8 mouse cellular contexts compared by ENCODE assay signal in the genomic region with DNA sequence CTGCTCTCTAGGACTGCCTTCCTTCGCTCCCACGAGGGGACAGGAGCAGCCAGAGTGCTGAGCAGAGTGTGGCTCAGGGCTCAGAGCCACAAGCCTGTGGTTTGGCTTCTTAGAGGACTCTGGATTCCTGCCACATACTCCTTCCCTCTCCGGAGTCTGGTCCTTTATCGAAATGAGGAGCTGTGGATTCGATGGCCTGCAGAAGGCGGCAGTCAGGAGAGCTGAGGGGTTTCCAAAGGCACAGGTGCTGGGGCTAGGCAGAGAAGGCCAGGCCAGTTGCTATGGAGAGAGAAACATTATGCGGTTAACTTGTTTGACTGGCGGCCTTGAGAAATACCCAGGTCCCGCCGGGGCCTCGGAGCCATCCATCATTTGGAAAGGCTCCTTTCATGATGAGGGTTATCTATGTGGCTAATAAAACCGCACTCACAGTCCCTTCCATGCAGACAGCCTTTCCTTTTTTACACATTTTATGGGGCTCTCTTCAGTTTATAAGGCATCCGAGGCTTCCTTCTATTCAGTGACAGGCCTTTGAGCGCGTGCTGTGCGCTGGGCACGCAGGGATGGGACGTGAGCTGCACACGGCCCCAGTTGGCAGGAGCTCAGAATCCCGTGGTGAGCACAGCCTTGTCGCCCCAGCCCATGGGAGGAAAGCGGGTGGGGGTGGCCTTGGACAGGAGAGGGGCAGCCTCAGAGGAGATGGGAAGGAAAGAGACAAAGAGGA.
DNase-seq lines count a peak whose midpoint lies in the region; ATAC-seq and TF ChIP-seq lines count a peak whose summit lies in the region.

No protein-coding gene starts in this region.

- H3K27me3 ChIP-seq in lung, embryonic 15.5 days: no peaks in the 10 kb centered on the region
- H3K27me3 ChIP-seq in heart, embryonic 15.5 days: no peaks in the 10 kb centered on the region
- H3K27me3 ChIP-seq in limb, embryonic 15.5 days: 0 out of 2 replicates have a peak, but pooled peaks cover 8% of the 10 kb centered on the region
- H3K27me3 ChIP-seq in stomach, postnatal 0 days (ENCODE audit: control insufficient read depth, insufficient read depth, low read length): no peaks in the 10 kb centered on the region

- TF ChIP-seq CTCF in stomach, postnatal 0 days (IDR thresholded peaks at IDR 0.05; ENCODE audit: low read depth): no peak; the same call in 1 of the 2 replicates

- peaks cover 40% of the 10 kb centered on the region for H3K4me1 ChIP-seq in lung, embryonic 15.5 days
- H3K4me1 ChIP-seq in heart, embryonic 15.5 days (replicated peaks): peaks cover 25% of the 10 kb centered on the region
- H3K4me1 ChIP-seq in limb, embryonic 15.5 days: peaks cover 37% of the 10 kb centered on the region
- no peaks in the 10 kb centered on the region for H3K4me1 ChIP-seq in stomach, postnatal 0 days (replicated peaks; ENCODE audit: control insufficient read depth, insufficient read depth)

- H3K27ac ChIP-seq in lung, embryonic 15.5 days: peak overlapping the region; percentile 41; the same call in 1 of the 2 replicates
- peak overlapping the region; percentile 64 for H3K27ac ChIP-seq in heart, embryonic 15.5 days
- peak overlapping the region; percentile 43; the same call in 1 of the 2 replicates for H3K27ac ChIP-seq in limb, embryonic 15.5 days
- H3K27ac ChIP-seq in stomach, postnatal 0 days (replicated peaks): peak overlapping the region; percentile 14; the same call in 1 of the 2 replicates

- no peak for TF ChIP-seq EP300 in stomach, postnatal 0 days (optimal IDR thresholded peaks at IDR 0.05)

- no peaks in the 10 kb centered on the region for H3K9me3 ChIP-seq in lung, embryonic 15.5 days
- no peaks in the 10 kb centered on the region for H3K9me3 ChIP-seq in heart, embryonic 15.5 days (replicated peaks)
- no peaks in the 10 kb centered on the region for H3K9me3 ChIP-seq in limb, embryonic 15.5 days
- H3K9me3 ChIP-seq in stomach, postnatal 0 days (ENCODE audit: control insufficient read depth, low read length): no peaks in the 10 kb centered on the region

- no peak overlapping the region for H3K4me3 ChIP-seq in lung, embryonic 15.5 days
- 0 out of 2 replicates have a peak overlapping the region, but pooled peaks have one; percentile 17 for H3K4me3 ChIP-seq in heart, embryonic 15.5 days
- H3K4me3 ChIP-seq in limb, embryonic 15.5 days: no peak overlapping the region
- H3K4me3 ChIP-seq in stomach, postnatal 0 days (ENCODE audit: low read depth, low read length): no peak overlapping the region

- peak; percentile 54; the same call in 1 of the 2 replicates for ATAC-seq in lung, embryonic 15.5 days (ENCODE audit: borderline replicate concordance, extremely low read depth, low FRiP score, low TSS enrichment)
- peak; percentile 43; the same call in 1 of the 2 replicates for ATAC-seq in heart, embryonic 15.5 days (replicated peaks; ENCODE audit: insufficient number of reproducible peaks, insufficient read depth, low FRiP score, low read depth)
- ATAC-seq in limb, embryonic 15.5 days (ENCODE audit: insufficient number of reproducible peaks, low FRiP score, low TSS enrichment, low read depth): peak; percentile 42; the same call in 1 of the 2 replicates
- ATAC-seq in stomach, postnatal 0 days (ENCODE audit: low FRiP score, low TSS enrichment): no peak

- 5% methylated on average over 22 of the region's 22 CpGs for WGBS in lung, embryonic 15.5 days
- 27% methylated on average over 22 of the region's 22 CpGs for WGBS in heart, embryonic 15.5 days
- 13% methylated on average over 22 of the region's 22 CpGs for WGBS in limb, embryonic 15.5 days
- WGBS in stomach, postnatal 0 days: 9% methylated on average over 22 of the region's 22 CpGs

- H3K9ac ChIP-seq in lung, embryonic 15.5 days: no peak overlapping the region
- H3K9ac ChIP-seq in heart, embryonic 15.5 days: no peak overlapping the region
- H3K9ac ChIP-seq in limb, embryonic 15.5 days: no peak overlapping the region
- no peak overlapping the region for H3K9ac ChIP-seq in stomach, postnatal 0 days (ENCODE audit: low read length)

- no peaks in the 10 kb centered on the region for H3K36me3 ChIP-seq in lung, embryonic 15.5 days
- no peaks in the 10 kb centered on the region for H3K36me3 ChIP-seq in heart, embryonic 15.5 days
- no peaks in the 10 kb centered on the region for H3K36me3 ChIP-seq in limb, embryonic 15.5 days
- no peaks in the 10 kb centered on the region for H3K36me3 ChIP-seq in stomach, postnatal 0 days (ENCODE audit: control insufficient read depth, insufficient read depth, low read length)

- H3K4me2 ChIP-seq in lung, embryonic 15.5 days: peak overlapping the region; percentile 22; the same call in 1 of the 2 replicates
- peak overlapping the region; percentile 46 for H3K4me2 ChIP-seq in heart, embryonic 15.5 days
- H3K4me2 ChIP-seq in limb, embryonic 15.5 days: peak overlapping the region; percentile 17; the same call in 1 of the 2 replicates
- no peak overlapping the region; the same call in 1 of the 2 replicates for H3K4me2 ChIP-seq in stomach, postnatal 0 days (replicated peaks; ENCODE audit: low read depth)

- no peak for DNase-seq in lung, postnatal 25 days (ENCODE audit: low spot score)
- DNase-seq in cerebellum, adult 9-10 months: peak; percentile 56
- no peak for DNase-seq in stomach, postnatal 0 days (ENCODE audit: low spot score)
- DNase-seq in spleen, postnatal 36 days (ENCODE audit: low spot score in 2 of 2): no peak
- DNase-seq in layer of hippocampus, postnatal 36 days: no peak

Comparison
In these comparisons a context has a peak if more than half of its experiments do, and no peak if none do; other contexts are left out.
1. H3K27ac ChIP-seq: peak in every context shown above with its lines; median percentile 64 in heart, embryonic 15.5 days; 43 in limb, embryonic 15.5 days; 41 in lung, embryonic 15.5 days; 14 in stomach, postnatal 0 days.